Mouse (Mus musculus) CH12.LX (cell line): Measurements from ENCODE around the gene Pam. TPM values are rescaled to one million over a fixed set of nuclear protein-coding genes. Genes with fewer than 3 reads are reported as not detected.

Experiments used
- DNase-seq: peaks from one replicate; pipeline ENCODE4 v3.0.0-alpha.2; 2013; ENCODE audit errors: extremely low read depth
- H3K27ac ChIP-seq: 2 replicates; pipeline ENCODE4 v1.5.1; 2012; ENCODE audit warnings: low read depth, mild to moderate bottlenecking, control low read depth, moderate library complexity; ENCODE audit not compliant: insufficient read depth
- H3K27me3 ChIP-seq: replicated peaks from 2 replicates; pipeline ENCODE3; 2012; ENCODE audit warnings: inconsistent platforms
- H3K36me3 ChIP-seq, 2 experiments: replicated peaks in 1 of 2; 2 replicates each; pipeline versions ENCODE3 to v1.6.1; 2012; ENCODE audit warnings: inconsistent platforms in 1 of 2, low read length in 1 of 2, mild to moderate bottlenecking in 1 of 2, mixed read lengths in 1 of 2, moderate library complexity in 1 of 2; ENCODE audit not compliant: control insufficient read depth in 1 of 2, insufficient read depth in 1 of 2
- H3K4me1 ChIP-seq, 2 experiments: 2 replicates each; pipeline ENCODE4 v1.6.1; 2012; ENCODE audit warnings: inconsistent platforms in 1 of 2, moderate library complexity in 1 of 2; ENCODE audit not compliant: insufficient read depth in 2 of 2, control insufficient read depth in 1 of 2
- H3K4me2 ChIP-seq: 2 replicates; pipeline ENCODE4 v1.6.1; 2012; ENCODE audit warnings: low read depth, mild to moderate bottlenecking, control low read depth; ENCODE audit not compliant: poor library complexity, insufficient read depth, severe bottlenecking
- H3K4me3 ChIP-seq, 3 experiments: fragments of 150-350 bp in 1 of 3; sonication (generic) in 1 of 3; replicated peaks in 1 of 3; 2 replicates each; pipeline versions ENCODE3 to v1.5.1; 2011 to 2012; ENCODE audit warnings: low read depth in 2 of 3, low read length in 2 of 3, mild to moderate bottlenecking in 2 of 3, moderate library complexity in 2 of 3, control low read depth in 1 of 3, improper control_type of control experiment in 1 of 3, inconsistent platforms in 1 of 3, mixed read lengths in 1 of 3; ENCODE audit not compliant: poor library complexity in 1 of 3
- H3K79me2 ChIP-seq: replicated peaks from 2 replicates; pipeline ENCODE4 v1.6.1; 2012; ENCODE audit warnings: mild to moderate bottlenecking, moderate library complexity; ENCODE audit not compliant: control insufficient read depth, poor library complexity, insufficient read depth, severe bottlenecking; ENCODE audit errors: extremely low read depth
- H3K9ac ChIP-seq: 2 replicates; pipeline ENCODE4 v1.6.1; 2012; ENCODE audit warnings: low read depth, mild to moderate bottlenecking, control low read depth, moderate library complexity; ENCODE audit not compliant: insufficient read depth
- H3K9me3 ChIP-seq: replicated peaks from 2 replicates; pipeline ENCODE3; 2012; ENCODE audit warnings: low read length, inconsistent platforms, mixed read lengths
- BHLHE40 ChIP-seq: IDR thresholded peaks from 2 replicates; pipeline ENCODE4 v1.6.1; 2011; ENCODE audit warnings: mild to moderate bottlenecking, low read depth, low read length, improper control_type of control experiment
- CHD1 ChIP-seq: IDR thresholded peaks from 2 replicates; pipeline ENCODE4 v1.6.1; 2012; ENCODE audit warnings: low read depth, low read length, improper control_type of control experiment, inconsistent platforms
- CHD2 ChIP-seq: IDR thresholded peaks from 2 replicates; pipeline ENCODE4 v1.6.1; 2011; ENCODE audit warnings: low read length, improper control_type of control experiment
- CTCF ChIP-seq, 2 experiments: IDR thresholded peaks in 1 of 2; conservative IDR thresholded peaks in 1 of 2; 2 replicates each; pipeline ENCODE4 v1.5.1; 2011 to 2012; ENCODE audit warnings: low read depth in 2 of 2, low read length in 2 of 2, improper control_type of control experiment in 1 of 2, inconsistent platforms in 1 of 2, mild to moderate bottlenecking in 1 of 2, moderate library complexity in 1 of 2
- E2F4 ChIP-seq: IDR thresholded peaks from 2 replicates; pipeline ENCODE4 v1.6.1; 2011; ENCODE audit warnings: low read depth, low read length, improper control_type of control experiment; ENCODE audit not compliant: insufficient replicate concordance
- ETS1 ChIP-seq: conservative IDR thresholded peaks from 2 replicates; pipeline ENCODE4 v1.6.1; 2012; ENCODE audit warnings: low read depth, mild to moderate bottlenecking, inconsistent platforms, low read length, improper control_type of control experiment, moderate library complexity
- GABPA ChIP-seq: IDR thresholded peaks from 2 replicates; pipeline ENCODE4 v1.6.1; 2012; ENCODE audit warnings: low read depth, low read length, improper control_type of control experiment, inconsistent platforms; ENCODE audit not compliant: insufficient replicate concordance
- JUND ChIP-seq: conservative IDR thresholded peaks from 2 replicates; pipeline ENCODE4 v1.6.1; 2011; ENCODE audit warnings: low read depth, low read length, improper control_type of control experiment
- MAFK ChIP-seq: IDR thresholded peaks from 2 replicates; pipeline ENCODE4 v1.6.1; 2011; ENCODE audit warnings: low read length, improper control_type of control experiment; ENCODE audit not compliant: insufficient replicate concordance
- MAX ChIP-seq: IDR thresholded peaks from 2 replicates; pipeline ENCODE4 v1.6.1; 2011; ENCODE audit warnings: low read length, improper control_type of control experiment
- MEF2A ChIP-seq: IDR thresholded peaks from 2 replicates; pipeline ENCODE4 v1.6.1; 2014; ENCODE audit warnings: low read depth, mild to moderate bottlenecking, inconsistent platforms, low read length, improper control_type of control experiment, borderline replicate concordance
- MXI1 ChIP-seq: IDR thresholded peaks from 2 replicates; pipeline ENCODE4 v1.6.1; 2011; ENCODE audit warnings: mild to moderate bottlenecking, low read depth, low read length, improper control_type of control experiment
- MYC ChIP-seq: IDR thresholded peaks from 2 replicates; pipeline ENCODE4 v1.6.1; 2011; ENCODE audit warnings: low read depth, mild to moderate bottlenecking, improper control_type of control experiment, low read length
- NELFE ChIP-seq: IDR thresholded peaks from 2 replicates; pipeline ENCODE4 v1.6.1; 2011; ENCODE audit warnings: low read depth, low read length, improper control_type of control experiment
- NRF1 ChIP-seq: IDR thresholded peaks from 2 replicates; pipeline ENCODE4 v1.6.1; 2014; ENCODE audit warnings: low read depth, mild to moderate bottlenecking, inconsistent platforms, low read length, improper control_type of control experiment, moderate library complexity
- PAX5 ChIP-seq: IDR thresholded peaks from 2 replicates; pipeline ENCODE4 v1.6.1; 2012; ENCODE audit warnings: low read length, inconsistent platforms, mixed read lengths
- POLR2A ChIP-seq: IDR thresholded peaks from 2 replicates; pipeline ENCODE4 v1.6.1; 2011; ENCODE audit warnings: low read depth, mild to moderate bottlenecking, improper control_type of control experiment, low read length
- POLR2AphosphoS2 ChIP-seq: IDR thresholded peaks from 2 replicates; pipeline ENCODE4 v1.6.1; 2011; ENCODE audit warnings: low read depth, low read length, improper control_type of control experiment
- RAD21 ChIP-seq: IDR thresholded peaks from 2 replicates; pipeline ENCODE4 v1.6.1; 2011; ENCODE audit warnings: low read depth, mild to moderate bottlenecking, low read length, improper control_type of control experiment, moderate library complexity
- SIN3A ChIP-seq: IDR thresholded peaks from 2 replicates; pipeline ENCODE4 v1.6.1; 2012; ENCODE audit warnings: low read length, improper control_type of control experiment, inconsistent platforms
- SMC3 ChIP-seq: IDR thresholded peaks from 2 replicates; pipeline ENCODE4 v1.6.1; 2011; ENCODE audit warnings: low read depth, low read length, improper control_type of control experiment
- TBP ChIP-seq: conservative IDR thresholded peaks from 2 replicates; pipeline ENCODE4 v1.6.1; 2011; ENCODE audit warnings: low read depth, low read length, improper control_type of control experiment
- TCF12 ChIP-seq: IDR thresholded peaks from 2 replicates; pipeline ENCODE4 v1.6.1; 2014; ENCODE audit warnings: low read depth, mild to moderate bottlenecking, inconsistent platforms, low read length, improper control_type of control experiment
- UBTF ChIP-seq: IDR thresholded peaks from 2 replicates; pipeline ENCODE4 v1.6.1; 2012; ENCODE audit warnings: low read depth, mild to moderate bottlenecking, inconsistent platforms, low read length, improper control_type of control experiment, moderate library complexity
- USF1 ChIP-seq: IDR thresholded peaks from 2 replicates; pipeline ENCODE4 v1.6.1; 2014; ENCODE audit warnings: low read depth, mild to moderate bottlenecking, inconsistent platforms, low read length, improper control_type of control experiment
- ZC3H11A ChIP-seq: IDR thresholded peaks from 2 replicates; pipeline ENCODE4 v1.6.1; 2012; ENCODE audit warnings: low read depth, mild to moderate bottlenecking, inconsistent platforms, low read length, improper control_type of control experiment
- ZKSCAN1 ChIP-seq: IDR thresholded peaks from 2 replicates; pipeline ENCODE4 v1.6.1; 2012; ENCODE audit warnings: low read depth, inconsistent platforms, low read length, improper control_type of control experiment, borderline replicate concordance
- ZMIZ1 ChIP-seq: IDR thresholded peaks from 2 replicates; pipeline ENCODE4 v1.6.1; 2012; ENCODE audit warnings: low read depth, mild to moderate bottlenecking, inconsistent platforms, low read length, improper control_type of control experiment
- ZNF384 ChIP-seq: IDR thresholded peaks from 2 replicates; pipeline ENCODE4 v1.6.1; 2012; ENCODE audit warnings: low read depth, low read length, improper control_type of control experiment, inconsistent platforms
- dilution Hi-C: fragments of 300-500 bp; cut with MboI; formaldehyde crosslinking; loops from 2 replicates; pipeline ENCODE4 v1.14.3; 2020; ENCODE audit warnings: low sequenced_read_pairs; ENCODE audit not compliant: extremely low pct_unique_long_range_greater_than_20kb, extremely low pct_ligation_motif_present
- in situ Hi-C: fragments of 300-500 bp; cut with MboI; formaldehyde crosslinking; loops from 3 replicates; pipeline ENCODE4 v1.14.3; 2019; ENCODE audit warnings: low sequenced_read_pairs, low pct_ligation_motif_present, low pct_unique_long_range_greater_than_20kb, mixed read lengths
- polyA plus RNA-seq: library from polyadenylated mRNA; unstranded; fragments of >175 nt; gene quantifications from 2 replicates; pipeline ENCODE4 v1.2.1, GENCODE M21; 2012; ENCODE audit warnings: low read depth; ENCODE audit not compliant: insufficient read length
- total RNA-seq, 2 experiments: library from RNA; depleted of rRNA; stranded (reverse); fragments of 300-350 nt in 1 of 2; fragments of >200 nt in 1 of 2; gene quantifications; 2 replicates each; pipeline ENCODE4 v1.2.3; 2012 to 2014

Pam gene
- total and polyA plus RNA-seq, 3 experiments, result 0.24 TPM; not detected in 2

GRCm38 (mm10) chr1:97854256-97854655 is 241.2 kb downstream of the Pam start:
- Histone ChIP-seq H3K79me2 (no peaks in the 10 kb centered on the region), H3K4me1 (no peaks in the 10 kb centered on the region), H3K9ac (no peak overlapping the region), H3K27ac (no peak overlapping the region)
- no peak for DNase-seq
- in situ Hi-C loops, result no loop called here
- dilution Hi-C loops, result no loop called here
- TF ChIP-seq TCF12, result no peak
- no peak for TF ChIP-seq TBP
- no peak for TF ChIP-seq NRF1
- no peak for TF ChIP-seq ZKSCAN1
- no peak for TF ChIP-seq POLR2A
- no peak for TF ChIP-seq PAX5
- no peak for TF ChIP-seq UBTF
- TF ChIP-seq E2F4, result no peak
- no peak for TF ChIP-seq ETS1
- TF ChIP-seq CTCF (conservative IDR thresholded peaks at IDR 0.05 in 1 of 2, IDR thresholded peaks at IDR 0.05 in 1 of 2; ENCODE audit: low read depth in 2 of 2, low read length in 2 of 2), result no peak
- no peak for TF ChIP-seq ZC3H11A
- TF ChIP-seq RAD21, result no peak
- TF ChIP-seq CHD2, result no peak
- TF ChIP-seq NELFE, result no peak
- TF ChIP-seq MAX, result no peak
- no peak for TF ChIP-seq SMC3
- TF ChIP-seq USF1, result no peak
- no peak for TF ChIP-seq BHLHE40
- no peak for TF ChIP-seq MYC
- no peak for TF ChIP-seq POLR2AphosphoS2
- TF ChIP-seq, all 38 proteins: peak for 0
- Histone ChIP-seq H3K36me3 (no peaks in the 10 kb centered on the region), H3K27me3 (no peaks in the 10 kb centered on the region), H3K4me3 (no peak overlapping the region), H3K4me2 (no peak overlapping the region), H3K9me3 (no peaks in the 10 kb centered on the region)

GRCm38 (mm10) chr1:97851601-97852175 is 243.8 kb downstream of the Pam start:
- TF ChIP-seq ZNF384, result no peak
- TF ChIP-seq ETS1, result no peak
- TF ChIP-seq MYC, result no peak
- TF ChIP-seq GABPA, result no peak
- TF ChIP-seq JUND, result no peak
- TF ChIP-seq RAD21, result no peak
- no peak for TF ChIP-seq UBTF
- no peak for TF ChIP-seq POLR2AphosphoS2
- TF ChIP-seq MEF2A, result no peak
- TF ChIP-seq CHD1, result no peak
- no peak for TF ChIP-seq MAFK
- no peak for TF ChIP-seq MXI1
- no peak for TF ChIP-seq ZMIZ1
- no peak for TF ChIP-seq USF1
- TF ChIP-seq NELFE, result no peak
- TF ChIP-seq TBP, result no peak
- TF ChIP-seq SIN3A, result no peak
- H3K27ac ChIP-seq, result no peak overlapping the region
- H3K4me2 ChIP-seq, result no peak overlapping the region
- DNase-seq, result no peak
- in situ Hi-C loops (no loop called here), dilution Hi-C loops (no loop called here)
- H3K4me1 ChIP-seq, result no peaks in the 10 kb centered on the region
- H3K36me3 ChIP-seq, result no peaks in the 10 kb centered on the region
- H3K4me3 ChIP-seq, result no peak overlapping the region
- no peaks in the 10 kb centered on the region for H3K9me3 ChIP-seq
- H3K9ac ChIP-seq, result no peak overlapping the region
- H3K27me3 ChIP-seq, result no peaks in the 10 kb centered on the region
- H3K79me2 ChIP-seq, result no peaks in the 10 kb centered on the region
